Mouse (Mus musculus): ENCODE data around the gene Swi5. TPM values are rescaled to one million over a fixed set of nuclear protein-coding genes. Genes with fewer than 3 reads are reported as not detected.

The Swi5 gene
- 67.1 TPM for polyA plus RNA-seq (2015; fragmentation: Illumina TruSeq; extraction: RNeasy Lipid Tissue Mini Kit (QIAGEN cat#74804); ENCODE audit: insufficient read depth, low read depth, low replicate concordance)

GRCm38 (mm10) chr2:32287923-32288367 is at the start of gene Swi5:
Swi5 (minus strand) TSS chr2:32288075.

GRCm38 (mm10) chr2:32287334-32287840 is 488 bp downstream of the Swi5 start, which contains the start of gene Golga2:
Golga2 (plus strand) TSS chr2:32287384.

GRCm38 (mm10) chr2:32259657-32260417 is 28.0 kb downstream of the Swi5 start, which contains the start of gene Uck1:
Uck1 (minus strand) TSS chr2:32260159.

GRCm38 (mm10) chr2:32235886-32236759 is 51.8 kb downstream of the Swi5 start, which contains the start of gene Pomt1:
Pomt1 (plus strand) TSS chr2:32236590.

Other genes starting within 250 kb of the Swi5 start
- 1.3 TPM for gene Fam78a, start 203.2 kb downstream of the Swi5 start, polyA plus RNA-seq (2015; fragmentation: Illumina TruSeq; extraction: RNeasy Lipid Tissue Mini Kit (QIAGEN cat#74804); ENCODE audit: insufficient read depth, low read depth, low replicate concordance)
- 4.7 TPM for gene Plpp7, start 192.5 kb downstream of the Swi5 start, polyA plus RNA-seq (2015; fragmentation: Illumina TruSeq; extraction: RNeasy Lipid Tissue Mini Kit (QIAGEN cat#74804); ENCODE audit: insufficient read depth, low read depth, low replicate concordance)
- gene Prrc2b, start 137.0 kb downstream of the Swi5 start, polyA plus RNA-seq (2015; fragmentation: Illumina TruSeq; extraction: RNeasy Lipid Tissue Mini Kit (QIAGEN cat#74804); ENCODE audit: insufficient read depth, low read depth, low replicate concordance) = 13.6 TPM
- gene Pomt1, start 51.5 kb downstream of the Swi5 start, polyA plus RNA-seq (2015; fragmentation: Illumina TruSeq; extraction: RNeasy Lipid Tissue Mini Kit (QIAGEN cat#74804); ENCODE audit: insufficient read depth, low read depth, low replicate concordance) = 4.7 TPM
- gene Uck1, start 27.9 kb downstream of the Swi5 start, polyA plus RNA-seq (2015; fragmentation: Illumina TruSeq; extraction: RNeasy Lipid Tissue Mini Kit (QIAGEN cat#74804); ENCODE audit: insufficient read depth, low read depth, low replicate concordance) = 20.1 TPM
- gene Golga2, start 691 bp downstream of the Swi5 start, polyA plus RNA-seq (2015; fragmentation: Illumina TruSeq; extraction: RNeasy Lipid Tissue Mini Kit (QIAGEN cat#74804); ENCODE audit: insufficient read depth, low read depth, low replicate concordance) = 13.0 TPM
- 37.5 TPM for gene Ciz1, start 64.3 kb upstream of the Swi5 start, polyA plus RNA-seq (2015; fragmentation: Illumina TruSeq; extraction: RNeasy Lipid Tissue Mini Kit (QIAGEN cat#74804); ENCODE audit: insufficient read depth, low read depth, low replicate concordance)
- 12.4 TPM for gene Dnm1, start 65.3 kb upstream of the Swi5 start, polyA plus RNA-seq (2015; fragmentation: Illumina TruSeq; extraction: RNeasy Lipid Tissue Mini Kit (QIAGEN cat#74804); ENCODE audit: insufficient read depth, low read depth, low replicate concordance)
- gene 1110008P14Rik, start 93.9 kb upstream of the Swi5 start, polyA plus RNA-seq (2015; fragmentation: Illumina TruSeq; extraction: RNeasy Lipid Tissue Mini Kit (QIAGEN cat#74804); ENCODE audit: insufficient read depth, low read depth, low replicate concordance) = 20.2 TPM
- 4.9 TPM for gene Lcn2, start 100.2 kb upstream of the Swi5 start, polyA plus RNA-seq (2015; fragmentation: Illumina TruSeq; extraction: RNeasy Lipid Tissue Mini Kit (QIAGEN cat#74804); ENCODE audit: insufficient read depth, low read depth, low replicate concordance)
- 5.3 TPM for gene Ptges2, start 107.8 kb upstream of the Swi5 start, polyA plus RNA-seq (2015; fragmentation: Illumina TruSeq; extraction: RNeasy Lipid Tissue Mini Kit (QIAGEN cat#74804); ENCODE audit: insufficient read depth, low read depth, low replicate concordance)
- gene Naif1, start 162.4 kb upstream of the Swi5 start, polyA plus RNA-seq (2015; fragmentation: Illumina TruSeq; extraction: RNeasy Lipid Tissue Mini Kit (QIAGEN cat#74804); ENCODE audit: insufficient read depth, low read depth, low replicate concordance) = 0.50 TPM
- gene Slc25a25, start 163.4 kb upstream of the Swi5 start, polyA plus RNA-seq (2015; fragmentation: Illumina TruSeq; extraction: RNeasy Lipid Tissue Mini Kit (QIAGEN cat#74804); ENCODE audit: insufficient read depth, low read depth, low replicate concordance) = 4.5 TPM
- gene Fam102a, start 247.3 kb upstream of the Swi5 start, polyA plus RNA-seq (2015; fragmentation: Illumina TruSeq; extraction: RNeasy Lipid Tissue Mini Kit (QIAGEN cat#74804); ENCODE audit: insufficient read depth, low read depth, low replicate concordance) = 7.6 TPM

Data from pancreas, adult 10 weeks (tissue).